Mouse (Mus musculus): ENCODE data around the gene Tmtc3.

DNA sequence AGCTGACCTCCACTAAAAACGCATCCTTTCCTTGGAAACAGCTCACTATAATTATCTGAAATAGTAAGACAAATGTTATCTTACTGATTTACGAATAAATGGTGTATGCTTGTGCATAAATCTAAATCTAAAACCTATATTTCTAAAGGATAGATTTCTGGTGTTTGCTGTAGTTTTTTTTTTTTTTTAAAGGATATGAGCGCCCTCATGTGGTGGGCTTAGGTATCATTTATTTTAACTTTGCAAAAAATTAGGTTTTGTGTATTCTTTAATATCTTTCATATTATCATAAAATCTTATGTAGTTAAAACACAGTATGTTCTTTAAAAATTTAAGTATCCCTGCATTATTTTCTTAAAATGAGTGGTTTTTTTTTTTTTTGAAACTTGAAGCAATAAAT, 12.1 kb downstream of the Tmtc3 start:
- TF ChIP-seq POLR2A (IDR thresholded peaks at IDR 0.05; ENCODE audit: borderline replicate concordance, extremely low read depth, low read depth, low read length) (no peak), CTCF (IDR thresholded peaks at IDR 0.05; ENCODE audit: insufficient read depth, low read length) (no peak)
